11 mouse cellular contexts compared by ENCODE assay signal in genomic region chr12:91774811-91775284, GRCm38 (mm10). TPM values are rescaled to one million over a fixed set of nuclear protein-coding genes. Genes with fewer than 3 reads are reported as not detected.
DNase-seq lines count a peak whose midpoint lies in the region; ATAC-seq and TF ChIP-seq lines count a peak whose summit lies in the region.
"Had no signal": no experiment of that assay in that cellular context is flagged by ENCODE, and none has a peak within 500 bp of the region (broad histone marks: within the 10 kb centered on the region; RNA-seq: fewer than 3 reads in every experiment).

No protein-coding gene starts in this region.

- H3K36me3 ChIP-seq in heart, adult 2 months (ENCODE audit: control insufficient read depth, insufficient read depth, low read length): no peaks in the 10 kb centered on the region
- H3K36me3 ChIP-seq in heart, embryonic 11.5 days (ENCODE audit: control insufficient read depth, insufficient read depth, low read length): no peaks in the 10 kb centered on the region
- no peaks in the 10 kb centered on the region for H3K36me3 ChIP-seq in neural tube, embryonic 15.5 days
- no peaks in the 10 kb centered on the region for H3K36me3 ChIP-seq in midbrain, embryonic 14.5 days (ENCODE audit: control insufficient read depth, insufficient read depth, low read length)
- H3K36me3 ChIP-seq: lung, embryonic 15.5 days; stomach, embryonic 15.5 days had no signal

- H3K4me3 ChIP-seq in heart, adult 2 months: no peak overlapping the region
- H3K4me3 ChIP-seq in heart, embryonic 11.5 days (ENCODE audit: low read depth, low read length): no peak overlapping the region
- H3K4me3 ChIP-seq in neural tube, embryonic 15.5 days (replicated peaks): no peak overlapping the region
- H3K4me3 ChIP-seq in midbrain, embryonic 14.5 days (replicated peaks; ENCODE audit: low read depth, low read length): no peak overlapping the region
- H3K4me3 ChIP-seq: lung, embryonic 15.5 days; stomach, embryonic 15.5 days had no signal

- no peak overlapping the region for H3K9ac ChIP-seq in heart, adult 2 months (ENCODE audit: low read depth, low read length)
- H3K9ac ChIP-seq in heart, embryonic 11.5 days (ENCODE audit: low read depth, low read length): no peak overlapping the region
- H3K9ac ChIP-seq in neural tube, embryonic 15.5 days (replicated peaks): no peak overlapping the region
- no peak overlapping the region for H3K9ac ChIP-seq in midbrain, embryonic 14.5 days (replicated peaks; ENCODE audit: low read length)
- H3K9ac ChIP-seq: lung, embryonic 15.5 days; stomach, embryonic 15.5 days had no signal

- intact Hi-C loops in heart, adult 2 months (cut with DNase I): no loop called here

- no peaks in the 10 kb centered on the region for H3K4me1 ChIP-seq in heart, adult 2 months (ENCODE audit: control insufficient read depth, insufficient read depth, low read length)
- peaks cover 2% of the 10 kb centered on the region; the same call in 1 of the 2 replicates for H3K4me1 ChIP-seq in heart, embryonic 11.5 days (ENCODE audit: control insufficient read depth, insufficient read depth, low read length)
- H3K4me1 ChIP-seq in neural tube, embryonic 15.5 days: peaks cover 18% of the 10 kb centered on the region
- H3K4me1 ChIP-seq in midbrain, embryonic 14.5 days (ENCODE audit: control insufficient read depth, insufficient read depth, low read length): no peaks in the 10 kb centered on the region; the same call in 1 of the 2 replicates

- peak; percentile 9; the same call in 1 of the 2 replicates for TF ChIP-seq CTCF in heart, adult 2 months (IDR thresholded peaks at IDR 0.05)
- TF ChIP-seq CTCF in brain, embryonic 14.5 days (IDR thresholded peaks at IDR 0.05; ENCODE audit: borderline replicate concordance, extremely low read depth, insufficient read depth, insufficient read length): no peak

- WGBS in heart, adult 2 months: 53% methylated on average over 8 of the region's 8 CpGs
- 64% methylated on average over 8 of the region's 8 CpGs for WGBS in heart, embryonic 11.5 days (ENCODE audit: insufficient replicate concordance)
- WGBS in neural tube, embryonic 15.5 days: 61% methylated on average over 8 of the region's 8 CpGs
- 82% methylated on average over 8 of the region's 8 CpGs for WGBS in midbrain, embryonic 14.5 days

- TF ChIP-seq POLR2A in heart, adult 2 months (IDR thresholded peaks at IDR 0.05; ENCODE audit: insufficient read depth, low read depth, low read length): no peak
- no peak for TF ChIP-seq POLR2A in brain, embryonic 14.5 days (IDR thresholded peaks at IDR 0.05; ENCODE audit: borderline replicate concordance, extremely low read depth, insufficient read depth, insufficient read length, poor library complexity, severe bottlenecking)

- no peak overlapping the region for H3K4me2 ChIP-seq in heart, embryonic 11.5 days
- no peak overlapping the region for H3K4me2 ChIP-seq in neural tube, embryonic 15.5 days
- H3K4me2 ChIP-seq in midbrain, embryonic 14.5 days (ENCODE audit: low read length): no peak overlapping the region
- H3K4me2 ChIP-seq: lung, embryonic 15.5 days; stomach, embryonic 15.5 days had no signal

- H3K79me2 ChIP-seq in heart, adult 2 months (replicated peaks; ENCODE audit: control insufficient read depth, insufficient read depth, low read length): no peaks in the 10 kb centered on the region

- peaks cover 5% of the 10 kb centered on the region for H3K27me3 ChIP-seq in heart, adult 2 months (ENCODE audit: control insufficient read depth, insufficient read depth, low read length)
- peaks cover 26% of the 10 kb centered on the region for H3K27me3 ChIP-seq in heart, embryonic 11.5 days (ENCODE audit: control insufficient read depth, insufficient read depth, low read length)
- no peaks in the 10 kb centered on the region; the same call in 1 of the 2 replicates for H3K27me3 ChIP-seq in neural tube, embryonic 15.5 days (replicated peaks)
- 0 out of 2 replicates have a peak, but pooled peaks cover under 1% of the 10 kb centered on the region for H3K27me3 ChIP-seq in midbrain, embryonic 14.5 days (ENCODE audit: control insufficient read depth, insufficient read depth, low read length)
- H3K27me3 ChIP-seq: lung, embryonic 15.5 days; stomach, embryonic 15.5 days had no signal

- no peak overlapping the region; the same call in none of the 2 replicates for H3K27ac ChIP-seq in heart, adult 2 months
- no peak overlapping the region for H3K27ac ChIP-seq in heart, embryonic 11.5 days (ENCODE audit: low read depth, low read length)
- H3K27ac ChIP-seq in neural tube, embryonic 15.5 days (replicated peaks): no peak overlapping the region
- H3K27ac ChIP-seq in midbrain, embryonic 14.5 days (replicated peaks; ENCODE audit: low read depth, low read length): no peak overlapping the region
- H3K27ac ChIP-seq: lung, embryonic 15.5 days; stomach, embryonic 15.5 days had no signal

- ATAC-seq in heart, embryonic 11.5 days (replicated peaks; ENCODE audit: insufficient number of reproducible peaks, low FRiP score, low TSS enrichment): no peak
- ATAC-seq in neural tube, embryonic 15.5 days (ENCODE audit: low FRiP score): no peak
- no peak for ATAC-seq in midbrain, embryonic 14.5 days (ENCODE audit: low FRiP score, low TSS enrichment)

- peak; percentile 58 to 74 for DNase-seq in heart, adult 2 months
- peak; percentile 76 for DNase-seq in 416B (ENCODE audit: low read depth)
- peak; percentile 53 for DNase-seq in brain, embryonic 14.5 days (ENCODE audit: low read depth)
- peak; percentile 46 for DNase-seq in heart, postnatal 4 days
- DNase-seq in midbrain, embryonic 14.5 days: no peak
- no peak for DNase-seq in thymus, postnatal 25 days
- DNase-seq: embryo, embryonic 11 days had no signal

- TF ChIP-seq EP300 in heart, adult 2 months (IDR thresholded peaks at IDR 0.05; ENCODE audit: insufficient read depth, low read depth, low read length): no peak

- no peaks in the 10 kb centered on the region for H3K9me3 ChIP-seq in heart, embryonic 11.5 days (replicated peaks; ENCODE audit: control insufficient read depth, low read length)
- H3K9me3 ChIP-seq in neural tube, embryonic 15.5 days (replicated peaks): no peaks in the 10 kb centered on the region
- H3K9me3 ChIP-seq in midbrain, embryonic 14.5 days (ENCODE audit: control insufficient read depth, low read length): no peaks in the 10 kb centered on the region
- H3K9me3 ChIP-seq: lung, embryonic 15.5 days; stomach, embryonic 15.5 days had no signal

RNA-seq across cellular contexts. Expression of gene Ston2, which starts 13.3 kb away (rescaled TPM):
- 1 to 10 TPM; 3.6 to 4.1 TPM for total RNA-seq in heart, adult 2 months (2021)
- 4.7 and 6.7 TPM in 2 replicates for polyA plus RNA-seq in heart, adult 2 months (2012; rRNA removed)
- 3.5 and 6.7 TPM in 2 replicates for polyA plus RNA-seq in heart, embryonic 11.5 days (2014; fragmentation: Nextera tagmentation; extraction: Ambion mirVana)
- polyA plus RNA-seq in brain, embryonic 14.5 days (2012; rRNA removed): 7.8 and 9.0 TPM in 2 replicates
- 1 to 10 TPM; 5.2 to 5.4 TPM for total RNA-seq in heart, postnatal 4 days (2021)
- 6.8 and 9.8 TPM in 2 replicates for polyA plus RNA-seq in neural tube, embryonic 15.5 days (2015; fragmentation: Nextera tagmentation; extraction: Ambion mirVana)
- 4.7 and 5.0 TPM in 2 replicates for polyA plus RNA-seq in midbrain, embryonic 14.5 days (2014; fragmentation: Nextera tagmentation; extraction: Ambion mirVana)

Comparison
In these comparisons a context has a peak if more than half of its experiments do, and no peak if none do; other contexts are left out.
1. DNase-seq: peak in heart, adult 2 months (2 of 2), 416B (single experiment), brain, embryonic 14.5 days (single experiment) and heart, postnatal 4 days (single experiment); none in midbrain, embryonic 14.5 days (single experiment) and thymus, postnatal 25 days (single experiment).